Mouse (Mus musculus) induced T-regulatory cell, adult 2 months (primary cell): ENCODE measurements at regions not wholly inside any gene's neighbourhood (a gene's known extent, or its start where the extent isn't known, plus 50 kb on each side); places are given as distances from the start of the nearest gene placed in this dataset.

ENCODE experiments used
- DNase-seq: peaks from one replicate; pipeline ENCODE4 v3.0.0-alpha.2; 2012; ENCODE audit warnings: low read depth

GRCm38 (mm10) chr7:68945886-68946863, 197.1 kb upstream of the Arrdc4 start:
- no peak for DNase-seq

GRCm38 (mm10) chr7:68930627-68931334, 181.7 kb upstream of the Arrdc4 start:
- DNase-seq = no peak

- no peak for DNase-seq
Observed at GRCm38 (mm10) chr7:68929669-68930068, 180.6 kb upstream of the Arrdc4 start.

DNA sequence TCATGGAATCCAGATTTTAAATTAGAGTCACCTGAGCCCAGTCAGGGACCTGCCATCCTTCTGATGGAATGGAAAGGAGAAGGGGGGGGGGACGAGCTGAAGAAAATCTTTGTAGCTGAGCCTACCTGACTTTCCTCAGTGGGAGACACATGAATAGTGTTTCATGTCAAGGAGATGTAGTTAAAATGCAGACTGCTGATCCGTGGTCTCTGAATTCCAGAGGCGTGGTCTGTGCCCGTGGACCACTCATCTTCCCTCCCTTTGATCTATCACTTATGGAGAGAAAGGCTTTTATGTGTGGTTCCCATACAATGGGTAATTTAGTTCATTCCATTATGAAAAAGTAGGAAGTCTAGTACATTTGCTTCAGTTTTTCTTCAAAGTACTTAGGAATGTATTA, 176.6 kb upstream of the Arrdc4 start:
- no peak for DNase-seq

DNA sequence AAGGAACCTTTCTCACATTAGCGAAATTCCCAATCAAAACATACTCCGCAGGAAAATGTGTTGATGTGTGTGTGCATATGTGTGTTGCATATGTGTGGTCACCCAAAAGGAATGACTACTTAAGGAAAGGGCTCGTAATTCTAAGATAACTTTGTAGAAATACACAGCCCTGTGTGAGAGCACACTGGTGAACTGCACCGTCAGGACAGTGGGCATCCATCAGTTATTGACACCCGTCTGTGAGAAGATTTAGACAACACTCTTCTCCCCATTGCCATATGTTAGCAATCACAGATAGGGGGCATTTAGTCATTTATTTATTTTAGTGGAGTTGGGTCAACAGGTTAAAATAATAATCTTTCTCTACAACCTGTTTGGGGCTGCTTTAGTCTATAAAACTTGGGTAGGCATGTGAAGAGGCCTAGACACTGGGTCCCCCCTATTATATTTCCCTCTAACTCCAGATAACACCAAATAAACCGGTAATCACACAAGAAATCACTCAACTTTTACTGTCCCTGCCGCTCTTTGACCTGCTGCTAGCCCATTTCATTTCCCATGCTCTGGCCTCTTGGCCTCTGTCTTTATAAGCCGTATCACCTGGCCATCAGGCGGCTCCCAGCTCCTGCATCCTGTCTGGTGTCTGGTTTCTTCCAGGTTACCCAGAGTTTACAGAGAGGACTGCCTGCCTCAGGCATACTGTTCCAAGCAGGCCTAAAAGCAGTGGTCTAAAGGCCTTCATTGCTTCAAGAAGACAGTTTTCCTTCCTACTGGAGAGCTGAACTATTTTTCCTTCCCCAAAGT, 169.8 kb upstream of the Arrdc4 start:
- DNase-seq = no peak

- no peak for DNase-seq
Observed at GRCm38 (mm10) chr7:68917876-68918200, 168.8 kb upstream of the Arrdc4 start.

GRCm38 (mm10) chr7:68917137-68917875, 168.3 kb upstream of the Arrdc4 start:
- DNase-seq = no peak

DNA sequence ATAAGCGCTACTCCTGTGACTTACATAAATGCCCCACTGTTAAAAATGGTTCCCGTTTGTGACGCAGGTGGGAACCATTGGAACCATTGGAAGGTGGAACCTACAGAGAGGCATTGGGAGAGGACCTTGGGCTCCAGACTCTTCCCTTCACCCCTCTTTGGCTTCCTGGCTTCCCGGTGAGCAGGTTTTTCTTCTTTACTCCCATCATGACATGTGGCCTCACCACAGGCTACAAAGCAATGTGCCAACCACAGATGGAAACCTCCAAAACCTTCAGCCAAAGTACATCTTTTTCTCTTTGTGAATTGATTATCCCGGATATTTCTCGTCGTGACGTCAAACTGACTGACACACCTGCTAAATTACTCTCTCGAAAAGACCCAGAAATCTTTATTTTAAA, 166.9 kb upstream of the Arrdc4 start:
- DNase-seq = no peak

DNA sequence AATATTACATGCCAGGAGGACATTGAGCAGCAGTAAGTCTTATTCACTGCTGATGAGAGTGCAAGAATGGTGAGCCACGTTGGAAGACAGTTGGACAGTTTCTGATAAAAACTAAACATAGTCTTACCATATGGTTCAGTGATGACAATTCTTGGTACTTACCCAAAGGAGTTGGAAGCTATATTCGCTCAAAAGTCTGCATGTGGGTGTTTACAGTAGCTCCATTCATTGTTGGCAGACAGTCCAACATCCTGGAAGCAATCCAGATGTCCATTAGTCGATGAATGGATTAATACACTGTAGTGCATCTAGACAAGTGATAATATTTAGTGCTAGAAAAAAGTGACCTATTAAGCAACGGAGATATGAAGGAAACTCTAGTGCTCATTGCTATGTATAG, 165.3 kb upstream of the Arrdc4 start:
- DNase-seq = no peak

GRCm38 (mm10) chr7:68911989-68912655, 163.1 kb upstream of the Arrdc4 start:
- no peak for DNase-seq

GRCm38 (mm10) chr7:68911562-68911961, 162.5 kb upstream of the Arrdc4 start:
- no peak for DNase-seq

GRCm38 (mm10) chr7:68909694-68910093, 160.7 kb upstream of the Arrdc4 start:
- no peak for DNase-seq

DNA sequence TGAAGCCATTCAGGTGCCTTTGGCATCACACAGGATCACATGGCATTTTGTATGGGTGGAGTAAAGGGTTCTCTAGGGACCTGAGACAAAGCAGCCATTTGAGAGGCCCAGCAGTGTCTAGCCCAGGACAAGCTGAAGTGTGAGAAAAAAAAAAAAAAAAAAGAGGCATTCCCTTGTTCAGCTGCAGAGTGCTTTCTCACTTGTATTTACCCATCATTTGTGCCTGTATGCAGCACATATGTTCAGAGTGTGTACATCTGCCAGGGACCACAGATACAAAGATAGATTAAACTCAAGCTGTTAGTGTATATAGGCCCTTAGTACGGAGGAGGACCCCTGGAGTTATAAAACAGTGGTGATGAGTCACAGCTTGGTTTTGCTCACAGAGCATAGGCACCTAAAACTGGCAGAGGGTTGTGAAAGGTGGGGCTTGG, 159.4 kb upstream of the Arrdc4 start:
- DNase-seq = no peak

GRCm38 (mm10) chr7:68907867-68908266, 158.8 kb upstream of the Arrdc4 start:
- no peak for DNase-seq

DNA sequence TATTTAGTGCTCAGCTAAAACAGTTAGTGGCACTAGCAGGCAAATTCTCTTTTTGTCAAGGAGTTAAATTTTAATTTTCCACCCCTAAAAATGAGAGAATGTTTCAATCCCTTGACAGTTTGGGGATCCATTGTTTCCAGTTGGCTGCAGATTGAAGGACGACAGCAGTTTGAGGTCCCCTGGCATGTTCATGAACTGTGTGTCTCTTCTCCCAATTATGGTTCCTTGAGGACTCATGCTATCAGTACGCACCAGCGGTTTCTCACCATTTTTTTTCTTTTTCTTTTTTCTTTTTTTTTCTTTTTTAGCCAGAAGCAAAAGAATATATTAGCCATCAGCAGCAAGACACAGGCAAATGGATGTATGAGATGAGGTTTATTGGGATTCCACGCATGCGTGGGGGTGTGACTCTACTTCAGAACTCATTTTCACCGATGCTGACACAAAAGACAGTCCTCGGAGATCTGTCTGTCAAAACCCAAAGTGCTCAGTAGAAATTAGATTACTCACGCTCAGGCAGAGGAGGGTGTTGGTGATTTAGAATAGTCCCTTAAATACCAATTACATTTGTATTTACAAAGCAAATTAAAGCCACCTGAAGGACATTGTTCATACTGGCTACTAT, 157.8 kb upstream of the Arrdc4 start:
- no peak for DNase-seq

GRCm38 (mm10) chr7:68905793-68906192, 156.8 kb upstream of the Arrdc4 start:
- DNase-seq = no peak

GRCm38 (mm10) chr7:68886173-68886572, 137.1 kb upstream of the Arrdc4 start:
- DNase-seq = no peak

DNA sequence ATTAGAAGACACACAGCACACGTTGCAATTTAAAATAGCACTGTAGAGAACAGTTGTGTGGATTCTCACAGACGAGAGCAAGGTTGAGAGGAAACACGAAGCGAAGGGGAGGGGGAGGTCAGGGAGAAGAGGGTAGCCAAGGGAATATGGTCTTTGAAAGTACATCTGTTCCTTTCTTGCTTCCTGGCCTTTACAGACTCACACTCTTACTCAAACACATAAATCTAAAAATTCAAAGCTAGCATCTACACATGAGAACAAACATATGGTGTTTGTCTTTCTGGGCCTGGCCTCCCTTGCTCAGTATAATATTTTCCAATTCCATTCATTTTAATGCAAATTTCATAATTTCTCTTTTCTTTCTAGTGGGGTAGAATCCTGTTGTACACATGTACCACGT, 124.0 kb upstream of the Arrdc4 start:
- no peak for DNase-seq

- DNase-seq = no peak
Observed at GRCm38 (mm10) chr7:68864322-68865031, 115.4 kb upstream of the Arrdc4 start.
